Mouse (Mus musculus): Measurements from ENCODE around the gene Bicdl1. TPM values are rescaled to one million over a fixed set of nuclear protein-coding genes. Genes with fewer than 3 reads are reported as not detected.

The Bicdl1 gene
- polyA plus RNA-seq, 1 experiment from 2014 or later, result 1.9 TPM

DNA sequence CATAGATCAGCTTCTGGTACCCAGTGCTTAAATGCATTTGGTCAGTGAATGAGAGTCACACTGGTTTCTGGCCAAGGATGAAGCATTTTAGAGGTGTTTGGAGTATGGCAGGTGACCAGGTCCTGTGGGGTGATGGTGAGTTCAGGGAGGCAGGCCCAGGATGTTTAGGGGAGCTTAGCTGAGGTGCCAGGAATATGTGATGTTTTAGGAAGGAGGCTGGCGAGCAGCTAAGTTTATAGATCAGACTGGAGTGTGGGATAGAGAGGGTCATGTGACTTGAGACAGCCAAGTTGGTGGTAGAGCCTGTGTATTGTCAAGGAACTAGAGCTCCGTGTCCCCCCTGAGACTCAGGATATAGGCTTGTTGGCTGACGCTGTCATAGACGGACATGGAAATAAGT is 98.4 kb downstream of the Bicdl1 start:
- ATAC-seq, result no peak
- Histone ChIP-seq H3K4me2 (ENCODE audit: low read depth, low read length) (peak overlapping the region; percentile 77), H3K36me3 (replicated peaks; ENCODE audit: insufficient read depth, low read length) (peaks cover 6% of the 10 kb centered on the region), H3K27ac (ENCODE audit: low read depth) (peak overlapping the region; percentile 51; the same call in 1 of the 2 replicates), H3K27me3 (ENCODE audit: insufficient read depth, low read length) (no peaks in the 10 kb centered on the region), H3K4me3 (ENCODE audit: low read depth, low read length) (peak overlapping the region; percentile 74), H3K9ac (replicated peaks) (peak overlapping the region; percentile 89), H3K4me1 (ENCODE audit: insufficient read depth) (peaks cover 51% of the 10 kb centered on the region), H3K9me3 (ENCODE audit: low read length) (no peaks in the 10 kb centered on the region)
- TF ChIP-seq EP300 (IDR thresholded peaks at IDR 0.05; ENCODE audit: low read depth) (no peak), CTCF (IDR thresholded peaks at IDR 0.05; ENCODE audit: low read depth) (no peak)
- DNase-seq, result no peak
- WGBS (ENCODE audit: insufficient replicate concordance), result 47% methylated on average over 4 of the region's 4 CpGs

DNA sequence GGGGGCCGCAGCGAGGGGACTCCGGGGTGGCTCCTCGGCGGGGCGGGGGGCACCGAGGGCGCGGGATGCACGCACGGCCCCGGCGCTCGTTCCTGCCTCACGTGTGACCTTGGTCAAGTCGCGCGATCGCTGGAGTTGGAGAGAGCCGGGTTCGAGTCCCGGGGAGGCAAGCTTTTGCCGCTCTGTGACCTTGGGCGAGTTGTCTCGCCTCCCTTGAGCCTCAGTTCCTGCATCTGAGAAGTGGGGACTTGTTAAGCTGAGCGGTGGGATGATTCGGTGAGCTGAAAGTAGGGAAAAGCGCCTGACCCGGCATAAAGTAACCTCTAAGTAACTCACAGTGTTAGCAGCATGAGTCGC is 99.1 kb downstream of the Bicdl1 start:
- TF ChIP-seq CTCF (IDR thresholded peaks at IDR 0.05; ENCODE audit: low read depth), result no peak
- TF ChIP-seq EP300 (IDR thresholded peaks at IDR 0.05; ENCODE audit: low read depth), result no peak
- Histone ChIP-seq H3K4me1 (ENCODE audit: insufficient read depth) (peaks cover 57% of the 10 kb centered on the region), H3K27ac (ENCODE audit: low read depth) (peak overlapping the region; percentile 96), H3K9me3 (ENCODE audit: low read length) (no peaks in the 10 kb centered on the region), H3K4me3 (ENCODE audit: low read depth, low read length) (peak overlapping the region; percentile 74), H3K36me3 (replicated peaks; ENCODE audit: insufficient read depth, low read length) (peaks cover 6% of the 10 kb centered on the region), H3K27me3 (ENCODE audit: insufficient read depth, low read length) (no peaks in the 10 kb centered on the region), H3K4me2 (ENCODE audit: low read depth, low read length) (peak overlapping the region; percentile 77), H3K9ac (replicated peaks) (peak overlapping the region; percentile 89)
- DNase-seq (peak; percentile 69), ATAC-seq (no peak)
- WGBS (ENCODE audit: insufficient replicate concordance), result 2% methylated on average over 30 of the region's 30 CpGs

DNA sequence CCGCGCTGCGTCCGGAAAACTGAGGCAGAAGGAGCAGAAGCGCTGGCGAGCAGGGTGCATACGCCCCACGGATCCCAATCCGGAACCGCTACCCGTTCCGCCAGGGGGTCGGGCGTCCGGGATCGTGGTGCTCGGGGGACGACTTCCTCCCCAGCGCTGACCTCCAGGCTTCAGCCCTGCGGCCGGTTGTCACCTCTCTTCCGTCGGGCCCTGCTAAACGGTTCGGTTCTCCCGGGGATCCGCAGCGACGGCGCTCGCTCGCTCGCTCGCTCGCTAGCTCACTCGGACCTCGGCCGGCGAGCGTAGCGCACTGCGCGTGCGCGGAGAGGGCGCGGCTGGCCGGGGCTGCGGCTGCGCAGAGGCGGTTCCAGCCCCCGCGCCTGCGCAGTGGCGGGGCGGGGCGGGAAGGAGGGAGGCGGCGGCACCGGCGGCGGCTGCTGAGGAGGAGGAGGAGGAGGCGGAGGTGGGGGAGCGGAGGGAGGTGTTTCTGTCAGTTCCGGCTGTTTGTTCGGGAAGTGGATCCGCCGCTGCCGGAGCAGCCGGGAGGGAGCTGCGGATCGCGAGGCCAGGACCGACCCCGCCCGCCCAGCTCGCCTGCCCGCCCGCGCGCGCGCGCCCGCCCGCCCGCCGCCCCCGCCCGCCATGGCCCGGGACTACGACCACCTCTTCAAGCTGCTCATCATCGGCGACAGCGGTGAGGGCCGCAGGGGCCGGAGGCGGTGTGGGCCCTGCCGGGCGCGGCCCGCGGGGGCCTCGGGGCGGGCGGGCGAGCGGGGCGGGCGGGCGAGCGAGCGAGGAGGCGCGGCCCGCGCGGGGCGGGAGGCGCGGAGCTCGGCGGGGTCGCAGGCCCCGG is 99.7 kb downstream of the Bicdl1 start, which contains the start of gene Rab35:
Gene Rab35, plus strand, starts transcription at position 404 of the 853 bp plus-strand sequence.
- TF ChIP-seq EP300 (IDR thresholded peaks at IDR 0.05; ENCODE audit: low read depth) (no peak), CTCF (IDR thresholded peaks at IDR 0.05; ENCODE audit: low read depth) (peak; percentile 30)
- H3K36me3 ChIP-seq (replicated peaks; ENCODE audit: insufficient read depth, low read length), result peaks cover 6% of the 10 kb centered on the region
- under 1% methylated on average over 49 of the region's 125 CpGs for WGBS (ENCODE audit: insufficient replicate concordance)
- H3K9me3 ChIP-seq (ENCODE audit: low read length), result no peaks in the 10 kb centered on the region
- H3K9ac ChIP-seq (replicated peaks), result peak within 1 kb of the TSS; percentile 89
- peak within 1 kb of the TSS; percentile 84 for H3K4me2 ChIP-seq (ENCODE audit: low read depth, low read length)
- peak; percentile 96 for DNase-seq
- peak; percentile 90 for ATAC-seq
- H3K4me1 ChIP-seq (ENCODE audit: insufficient read depth), result peaks cover 63% of the 10 kb centered on the region
- H3K4me3 ChIP-seq (ENCODE audit: low read depth, low read length), result peak within 1 kb of the TSS; percentile 74
- peak within 1 kb of the TSS; percentile 96 for H3K27ac ChIP-seq (ENCODE audit: low read depth)
- H3K27me3 ChIP-seq (ENCODE audit: insufficient read depth, low read length), result no peaks in the 10 kb centered on the region

DNA sequence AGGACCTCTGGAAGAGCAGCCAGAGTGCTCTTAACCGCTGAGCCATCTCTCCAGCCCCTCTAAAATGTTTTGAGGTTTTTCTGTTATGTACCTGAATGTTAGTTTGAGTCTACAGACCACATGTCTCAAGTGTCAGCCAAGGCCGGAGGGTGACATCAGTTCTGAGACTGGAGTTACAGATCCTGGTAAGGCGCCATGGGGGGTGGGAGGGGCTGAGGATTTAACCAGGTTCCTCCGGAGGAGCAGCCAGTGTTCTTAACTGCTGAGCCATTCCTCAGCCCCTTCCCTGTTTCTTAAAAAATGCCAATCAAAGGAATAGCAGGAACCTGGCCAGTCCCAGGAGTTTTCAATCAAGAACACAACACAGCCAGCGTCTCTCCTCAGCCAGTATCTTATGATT is 101.1 kb downstream of the Bicdl1 start:
- no peak for TF ChIP-seq CTCF (IDR thresholded peaks at IDR 0.05; ENCODE audit: low read depth)
- no peak for TF ChIP-seq EP300 (IDR thresholded peaks at IDR 0.05; ENCODE audit: low read depth)
- Histone ChIP-seq H3K27me3 (ENCODE audit: insufficient read depth, low read length) (no peaks in the 10 kb centered on the region), H3K4me2 (ENCODE audit: low read depth, low read length) (peak overlapping the region; percentile 84), H3K9me3 (ENCODE audit: low read length) (no peaks in the 10 kb centered on the region), H3K27ac (ENCODE audit: low read depth) (0 out of 2 replicates have a peak overlapping the region, but pooled peaks have one; percentile 12), H3K9ac (replicated peaks) (no peak overlapping the region), H3K36me3 (replicated peaks; ENCODE audit: insufficient read depth, low read length) (peaks cover 6% of the 10 kb centered on the region), H3K4me1 (ENCODE audit: insufficient read depth) (peaks cover 61% of the 10 kb centered on the region), H3K4me3 (ENCODE audit: low read depth, low read length) (peak overlapping the region; percentile 0; the same call in 1 of the 2 replicates)
- DNase-seq (no peak), ATAC-seq (no peak)
- 76% methylated on average over 5 of the region's 5 CpGs for WGBS (ENCODE audit: insufficient replicate concordance)

DNA sequence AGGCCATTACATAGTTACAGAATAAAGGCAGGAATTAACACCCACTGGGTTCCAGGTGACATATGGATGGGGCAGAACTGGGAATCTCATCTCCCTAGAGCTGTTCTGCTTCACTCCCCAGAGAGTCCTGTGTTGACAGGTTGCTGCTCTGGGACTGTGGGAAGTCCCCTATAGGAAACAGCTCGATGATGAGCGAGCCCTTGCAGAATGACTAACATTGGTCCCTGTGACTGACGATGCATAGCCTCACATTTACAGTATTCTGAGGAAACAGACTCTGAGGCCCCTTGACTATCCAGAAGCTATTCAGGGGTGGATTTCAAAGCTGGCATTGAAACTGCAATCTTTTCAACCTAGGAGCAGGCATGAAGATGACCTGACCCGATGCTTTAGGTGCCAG is 101.7 kb downstream of the Bicdl1 start:
- no peak overlapping the region for H3K4me2 ChIP-seq (ENCODE audit: low read depth, low read length)
- no peak overlapping the region for H3K27ac ChIP-seq (ENCODE audit: low read depth)
- no peak overlapping the region for H3K9ac ChIP-seq (replicated peaks)
- H3K36me3 ChIP-seq (replicated peaks; ENCODE audit: insufficient read depth, low read length), result peaks cover 6% of the 10 kb centered on the region
- H3K27me3 ChIP-seq (ENCODE audit: insufficient read depth, low read length), result no peaks in the 10 kb centered on the region
- H3K4me1 ChIP-seq (ENCODE audit: insufficient read depth), result peaks cover 55% of the 10 kb centered on the region
- ATAC-seq (no peak), DNase-seq (no peak)
- no peak overlapping the region for H3K4me3 ChIP-seq (ENCODE audit: low read depth, low read length)
- TF ChIP-seq CTCF (IDR thresholded peaks at IDR 0.05; ENCODE audit: low read depth) (no peak), EP300 (IDR thresholded peaks at IDR 0.05; ENCODE audit: low read depth) (no peak)
- no peaks in the 10 kb centered on the region for H3K9me3 ChIP-seq (ENCODE audit: low read length)
- 78% methylated on average over 4 of the region's 4 CpGs for WGBS (ENCODE audit: insufficient replicate concordance)

DNA sequence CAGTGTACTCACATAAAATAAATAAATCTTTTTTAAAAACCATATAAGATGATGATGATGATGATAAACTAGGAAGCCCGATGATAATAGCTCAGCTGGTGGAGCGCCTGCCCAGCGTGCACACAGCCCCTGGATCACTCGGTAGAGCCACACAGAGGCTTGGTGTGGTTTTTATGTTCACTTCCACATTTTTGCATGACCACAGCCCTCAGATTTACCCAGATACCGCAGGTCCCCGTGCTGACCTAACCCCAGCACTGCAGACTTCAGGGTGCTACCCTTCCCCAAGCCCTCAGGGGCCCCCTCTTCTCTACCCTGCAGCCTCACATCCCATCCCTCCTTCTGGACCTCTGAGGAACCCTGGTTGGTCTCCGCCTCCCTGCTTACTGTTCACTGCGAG is 103.3 kb downstream of the Bicdl1 start:
- DNase-seq (no peak), ATAC-seq (no peak)
- H3K4me2 ChIP-seq (ENCODE audit: low read depth, low read length), result no peak overlapping the region
- H3K27me3 ChIP-seq (ENCODE audit: insufficient read depth, low read length), result no peaks in the 10 kb centered on the region
- 35% methylated on average over 8 of the region's 8 CpGs for WGBS (ENCODE audit: insufficient replicate concordance)
- no peak overlapping the region for H3K9ac ChIP-seq (replicated peaks)
- H3K27ac ChIP-seq (ENCODE audit: low read depth), result no peak overlapping the region
- no peaks in the 10 kb centered on the region; the same call in 1 of the 2 replicates for H3K36me3 ChIP-seq (replicated peaks; ENCODE audit: insufficient read depth, low read length)
- H3K9me3 ChIP-seq (ENCODE audit: low read length), result no peaks in the 10 kb centered on the region
- H3K4me3 ChIP-seq (ENCODE audit: low read depth, low read length), result no peak overlapping the region
- TF ChIP-seq CTCF (IDR thresholded peaks at IDR 0.05; ENCODE audit: low read depth) (no peak), EP300 (IDR thresholded peaks at IDR 0.05; ENCODE audit: low read depth) (no peak)
- peaks cover 45% of the 10 kb centered on the region for H3K4me1 ChIP-seq (ENCODE audit: insufficient read depth)

All from liver, postnatal 0 days (tissue).